Mouse (Mus musculus): ENCODE data around the gene Prm1.

GRCm38 (mm10) chr16:10849965-10850861 is 44.6 kb upstream of the Prm1 start:
- TF ChIP-seq POLR2A (IDR thresholded peaks at IDR 0.05; ENCODE audit: low read depth, low read length) = no peak
- TF ChIP-seq CTCF (conservative IDR thresholded peaks at IDR 0.05; ENCODE audit: insufficient read depth, insufficient read length, low read depth, low read length) = no peak
